Mouse (Mus musculus) spleen, embryonic (tissue): Measurements from ENCODE around the gene Hsdl2.

Source experiments
- CTCF ChIA-PET: fragments of 350-600 bp; sonication (Branson Sonifier 250); formaldehyde crosslinking; loops from one replicate; lab custom pipeline; 2022; lab: Charles Lee

Hsdl2 gene

DNA sequence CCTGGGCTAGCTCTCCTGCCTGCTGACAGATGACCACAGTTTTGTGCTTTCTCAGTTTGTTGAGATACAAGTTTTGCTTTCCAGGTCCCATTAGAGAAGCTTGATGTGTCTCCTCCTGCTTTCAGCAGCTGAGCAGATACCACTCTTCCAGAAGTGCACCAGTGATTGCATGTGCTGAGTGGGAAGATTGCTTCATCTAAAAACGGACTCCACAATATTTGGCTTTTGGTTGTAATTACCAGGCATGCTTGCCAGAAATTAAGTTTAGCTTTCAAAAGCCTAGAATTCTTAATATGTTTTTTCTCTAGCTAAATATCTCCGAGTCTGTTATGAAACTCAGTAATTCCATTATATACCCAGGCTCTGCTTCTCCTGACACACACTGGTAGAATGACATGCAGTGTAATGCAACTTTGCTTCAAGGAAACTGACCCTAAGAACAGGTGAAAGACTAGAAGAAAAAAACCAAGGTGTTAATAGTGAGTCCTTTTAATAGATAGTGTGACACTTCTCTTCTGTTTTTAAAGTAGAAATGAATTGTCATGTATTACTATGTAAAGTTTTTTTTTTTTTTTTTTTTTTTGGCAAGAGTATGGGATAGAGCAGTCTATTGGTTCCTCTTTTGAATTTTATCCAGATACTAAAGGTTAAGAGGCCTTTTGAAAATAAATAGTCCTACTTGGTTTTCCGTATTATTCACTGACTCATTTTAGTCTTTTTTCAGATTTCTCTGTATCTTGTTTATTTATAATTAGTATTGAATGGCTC lies 85.4 kb downstream of the Hsdl2 start:
- CTCF ChIA-PET, result no interaction called here

GRCm38 (mm10) chr4:59668050-59668449 lies 86.7 kb downstream of the Hsdl2 start:
- CTCF ChIA-PET, result no interaction called here
